Mouse (Mus musculus): ENCODE measurements around the gene Pml.
"Not testable (repeated sequence)": the region's sequence is repeated elsewhere in the genome, so short reads cannot be mapped to it uniquely, and the experiment has no call there.

Gene Pml

DNA sequence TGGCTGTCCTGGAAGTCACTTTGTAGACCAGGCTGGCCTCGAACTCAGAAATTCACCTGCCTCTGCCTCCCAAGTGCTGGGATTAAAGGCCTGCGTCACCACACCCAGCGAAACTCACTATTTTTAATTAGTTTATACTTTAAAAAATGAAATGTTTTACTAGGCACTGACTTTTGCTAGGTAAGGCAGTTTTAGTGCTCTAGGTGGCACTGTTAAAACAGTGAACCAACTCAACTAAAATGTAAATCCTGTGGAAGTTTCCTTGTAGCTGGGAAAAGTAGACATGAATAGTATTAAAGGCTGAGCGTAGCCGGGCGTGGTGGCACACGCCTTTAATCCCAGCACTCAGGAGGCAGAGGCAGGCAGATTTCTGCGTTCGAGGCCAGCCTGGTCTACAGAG, 22.0 kb upstream of the Pml start:
- not testable (repeated sequence) for DNase-seq (ENCODE audit: low spot score)

DNA sequence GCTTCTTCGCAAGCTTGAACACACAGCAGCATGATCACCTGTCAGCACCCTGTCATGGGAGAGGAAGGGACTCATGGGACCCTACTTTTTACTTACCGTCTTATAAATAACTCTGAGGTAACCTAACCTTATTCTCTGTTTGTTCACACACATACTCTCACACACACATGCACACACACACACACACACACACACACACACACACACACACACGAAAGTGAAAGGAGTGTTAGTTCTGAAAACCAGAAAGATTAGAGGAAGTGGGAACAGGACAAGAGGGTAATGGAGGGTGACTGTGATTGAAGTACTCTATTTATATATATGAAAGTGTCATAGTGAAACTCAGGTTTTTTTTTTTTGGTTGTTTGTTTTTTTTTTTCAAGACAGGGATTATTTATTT, 21.5 kb upstream of the Pml start:
- no peak for DNase-seq (ENCODE audit: low spot score)

DNA sequence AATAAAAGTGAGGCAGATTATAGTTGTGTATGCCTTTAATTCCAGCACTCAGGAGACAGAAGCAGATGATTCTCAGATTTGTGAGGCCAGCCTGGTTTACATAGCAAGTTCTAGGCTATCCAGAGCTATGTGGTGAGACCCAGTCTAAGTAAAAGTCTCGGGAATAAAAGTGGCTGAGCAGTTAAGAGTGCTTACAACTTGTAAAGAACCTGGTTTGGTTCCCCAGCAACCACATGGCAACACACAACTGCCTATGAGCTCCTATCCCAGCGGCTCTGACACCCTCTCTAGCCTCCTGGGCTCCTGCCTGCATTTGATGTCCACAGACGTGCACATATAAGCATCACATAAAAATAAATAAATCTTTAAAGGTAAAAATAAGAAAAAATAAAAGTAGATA, 20.5 kb upstream of the Pml start:
- DNase-seq (ENCODE audit: low spot score): no peak

DNA sequence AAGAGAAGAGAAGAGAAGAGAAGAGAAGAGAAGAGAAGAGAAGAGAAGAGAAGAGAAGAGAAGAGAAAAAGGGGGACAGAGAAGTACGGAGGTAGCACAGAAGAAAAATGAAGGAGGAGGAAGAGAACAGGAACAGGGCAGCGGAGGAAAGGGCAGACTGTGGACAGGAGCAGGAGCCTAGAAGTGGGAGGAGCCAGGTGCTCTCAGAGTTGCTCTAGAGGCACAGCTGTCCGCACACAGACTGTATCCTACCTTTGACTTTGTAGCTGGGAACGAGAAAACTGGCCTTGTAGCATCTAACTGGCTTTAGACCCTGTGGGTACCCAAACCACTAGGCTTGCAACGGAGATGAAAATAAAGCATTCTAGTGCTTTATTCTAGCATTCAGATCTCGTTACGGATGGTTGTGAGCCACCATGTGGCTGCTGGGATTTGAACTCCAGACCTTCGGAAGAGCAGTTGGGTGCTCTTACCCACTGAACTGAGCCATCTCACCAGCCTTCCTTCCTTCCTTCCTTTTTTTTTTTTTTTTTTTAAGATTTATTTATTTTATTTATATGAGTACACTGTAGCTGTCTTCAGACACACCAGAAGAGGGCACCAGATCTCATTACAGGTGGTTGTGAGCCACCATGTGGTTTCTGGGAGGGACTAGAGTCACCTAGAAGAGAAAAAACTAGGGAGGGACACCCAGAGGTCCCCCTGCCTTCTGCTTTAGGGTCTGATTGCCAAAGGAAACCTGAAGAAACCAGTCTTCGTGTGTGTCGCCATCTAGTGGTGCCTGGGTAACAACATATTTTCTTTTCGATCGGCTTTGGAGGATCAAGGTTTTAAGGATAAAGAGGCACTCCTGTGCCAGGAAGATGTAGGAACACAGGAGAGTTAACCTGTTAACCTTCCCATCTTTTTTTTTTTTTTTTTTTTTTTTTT, 19.1 kb upstream of the Pml start:
- peak; percentile 76 for DNase-seq (ENCODE audit: low spot score)

DNA sequence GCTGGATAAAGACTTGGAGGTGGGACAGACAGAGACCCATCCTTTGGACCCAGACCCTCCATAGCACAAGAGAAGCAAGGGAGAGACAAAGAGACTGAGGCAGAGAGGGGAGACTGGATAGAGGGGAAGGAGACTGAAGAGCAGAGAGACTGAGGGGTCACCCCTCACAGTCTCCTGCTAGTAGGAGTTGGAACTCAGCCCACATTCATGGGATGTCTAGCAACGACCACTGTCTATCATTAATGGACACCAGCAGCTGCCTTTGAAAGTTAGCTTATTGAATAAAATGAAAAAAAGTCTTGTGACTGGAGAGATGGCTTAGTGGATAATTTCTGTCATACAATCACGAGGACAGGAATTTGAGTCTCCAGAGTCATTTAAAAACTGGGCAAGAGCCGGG, 17.5 kb upstream of the Pml start:
- no peak for DNase-seq (ENCODE audit: low spot score)

DNA sequence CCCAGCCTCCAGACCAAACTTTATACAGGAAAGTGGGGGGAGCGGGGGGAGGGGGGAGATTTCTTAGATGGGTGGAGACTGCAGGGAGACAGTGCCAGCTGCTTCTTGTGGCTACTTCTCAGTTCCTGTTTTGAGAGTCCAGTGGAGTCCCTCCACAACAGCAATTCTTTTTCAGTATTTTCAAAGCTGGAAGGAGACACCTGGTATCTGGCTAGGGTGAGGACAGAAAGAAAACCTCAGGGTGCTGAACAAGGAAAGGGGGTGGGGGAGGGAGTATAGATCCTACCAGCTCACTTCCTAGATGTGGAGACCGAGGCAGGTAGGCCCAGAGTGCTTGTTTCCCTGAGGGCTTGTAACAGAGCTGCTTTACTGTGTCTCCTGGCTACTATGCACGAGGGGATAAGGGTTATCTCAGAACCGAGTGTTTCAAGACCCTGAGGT, 17.0 kb upstream of the Pml start:
- DNase-seq (ENCODE audit: low spot score): no peak

DNA sequence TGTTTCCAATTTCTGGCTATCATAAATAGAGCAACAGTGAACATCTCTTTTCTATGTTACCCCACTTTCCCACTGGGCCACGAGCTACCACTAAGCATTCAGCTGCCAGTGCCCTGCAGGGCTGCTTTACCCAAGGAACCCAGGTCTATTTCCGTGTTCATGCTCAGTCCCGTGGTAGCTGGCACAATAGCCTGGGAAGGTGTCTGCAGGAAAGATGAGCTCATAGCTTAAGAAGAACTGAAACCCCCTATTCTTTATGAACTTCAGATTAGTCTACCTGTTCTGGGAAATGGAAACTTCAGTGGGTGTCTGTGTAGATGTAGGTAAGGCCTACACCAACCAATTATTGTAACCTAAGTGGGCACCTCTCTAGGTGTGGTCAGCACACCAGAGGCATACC, 15.8 kb upstream of the Pml start:
- no peak for DNase-seq (ENCODE audit: low spot score)

DNA sequence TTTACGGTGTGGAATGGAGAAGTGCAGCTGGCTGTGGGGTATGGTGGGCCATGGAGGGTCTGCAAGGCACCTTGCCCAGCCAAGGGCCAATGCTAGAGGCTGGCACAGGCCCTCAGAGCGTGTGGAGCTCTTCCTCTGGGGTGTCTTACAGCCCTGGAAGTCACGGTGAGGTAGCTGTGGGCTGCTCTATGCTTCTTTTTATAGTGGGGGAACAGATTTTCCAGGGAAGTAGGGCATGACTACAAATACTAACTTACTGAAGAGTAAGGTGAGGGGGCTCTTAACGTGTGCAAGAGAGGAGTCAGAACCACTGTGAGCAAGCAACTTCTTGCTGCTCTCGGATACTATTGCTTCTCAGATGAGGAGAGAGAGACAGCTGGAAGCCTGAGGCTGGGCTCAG, 12.9 kb upstream of the Pml start:
- DNase-seq (ENCODE audit: low spot score): no peak

DNA sequence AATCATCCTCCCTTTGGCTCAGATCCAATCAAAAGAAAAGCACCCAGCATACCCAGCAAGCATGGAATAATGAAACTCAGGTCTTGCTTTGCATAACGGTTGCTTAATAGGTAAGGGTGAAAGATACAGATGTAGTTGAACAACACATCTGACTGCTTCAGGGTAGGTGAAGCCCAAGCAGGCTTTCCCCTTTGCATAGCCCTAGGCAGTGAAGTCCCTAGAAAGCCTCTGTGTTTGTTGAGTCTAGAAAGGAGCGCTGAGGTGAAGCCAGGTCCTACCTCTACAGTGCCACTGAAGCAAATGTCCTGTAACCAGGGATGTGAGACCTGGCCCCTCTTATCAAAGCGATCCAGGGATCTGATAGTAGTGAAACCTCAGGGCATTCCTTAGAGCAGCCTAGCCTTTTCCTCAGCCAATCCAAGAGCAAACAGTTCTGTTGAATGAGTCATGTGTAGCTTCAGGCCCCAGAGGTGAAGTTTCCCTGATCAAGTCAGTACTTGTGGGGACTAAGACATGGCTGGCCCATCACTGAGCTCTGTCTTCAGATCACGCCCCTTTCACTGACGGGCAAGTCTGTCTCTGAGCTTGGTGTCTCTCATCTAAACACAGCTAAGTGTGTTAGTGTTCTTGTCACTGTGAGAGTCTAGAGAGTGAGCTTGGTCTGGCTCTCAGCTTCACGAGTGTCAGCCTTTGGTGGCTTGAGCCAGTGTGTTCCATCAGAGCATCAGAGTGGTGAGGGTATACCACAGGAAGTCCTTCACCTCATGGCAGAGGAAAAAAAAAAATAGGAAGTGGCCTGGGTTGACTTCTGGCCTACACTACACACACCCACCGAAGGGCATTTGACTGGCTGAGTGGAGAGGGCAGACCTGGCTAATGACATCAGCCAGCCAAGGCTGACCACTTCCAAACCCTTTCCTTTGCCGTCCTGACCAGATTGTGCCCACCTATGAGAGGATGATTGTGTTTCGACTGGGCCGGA, 6.4 kb upstream of the Pml start:
- DNase-seq (ENCODE audit: low spot score): no peak

DNA sequence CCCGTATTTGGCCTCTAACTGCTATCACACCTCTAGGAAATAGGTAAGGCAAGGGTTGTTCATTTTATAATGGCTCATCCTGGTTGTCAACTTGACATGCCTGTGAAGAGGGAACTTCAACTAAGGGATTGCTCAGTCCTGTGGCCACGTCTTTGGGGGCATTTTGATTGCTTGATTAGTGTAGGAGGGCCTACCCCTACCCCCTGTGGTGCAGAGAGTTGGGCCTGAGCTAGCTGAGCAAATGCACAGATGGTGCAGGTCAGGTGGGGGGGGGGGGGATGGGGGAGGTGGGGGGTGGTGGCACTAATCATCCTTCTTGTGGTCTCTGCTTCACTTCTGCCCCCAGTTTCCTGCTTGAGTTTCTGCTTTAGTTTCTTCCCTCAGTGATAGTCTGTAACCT, 5.5 kb upstream of the Pml start:
- no peak for DNase-seq (ENCODE audit: low spot score)

DNA sequence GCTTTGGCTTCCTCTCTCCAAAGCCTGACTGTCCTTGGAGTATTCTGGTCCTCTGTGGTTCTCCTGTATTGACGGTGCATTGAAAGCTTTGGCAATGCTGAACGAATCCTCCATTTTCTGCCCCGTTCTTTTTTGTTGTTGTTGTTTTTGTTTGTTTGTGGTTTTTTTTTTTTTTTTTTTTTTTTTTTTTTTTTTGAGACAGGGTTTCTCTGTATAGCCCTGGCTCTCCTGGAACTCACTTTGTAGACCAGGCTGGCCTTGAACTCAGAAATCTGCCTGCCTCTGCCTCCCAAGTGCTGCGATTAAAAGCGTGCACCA, 4.2 kb upstream of the Pml start:
- not testable (repeated sequence) for DNase-seq (ENCODE audit: low spot score)

DNA sequence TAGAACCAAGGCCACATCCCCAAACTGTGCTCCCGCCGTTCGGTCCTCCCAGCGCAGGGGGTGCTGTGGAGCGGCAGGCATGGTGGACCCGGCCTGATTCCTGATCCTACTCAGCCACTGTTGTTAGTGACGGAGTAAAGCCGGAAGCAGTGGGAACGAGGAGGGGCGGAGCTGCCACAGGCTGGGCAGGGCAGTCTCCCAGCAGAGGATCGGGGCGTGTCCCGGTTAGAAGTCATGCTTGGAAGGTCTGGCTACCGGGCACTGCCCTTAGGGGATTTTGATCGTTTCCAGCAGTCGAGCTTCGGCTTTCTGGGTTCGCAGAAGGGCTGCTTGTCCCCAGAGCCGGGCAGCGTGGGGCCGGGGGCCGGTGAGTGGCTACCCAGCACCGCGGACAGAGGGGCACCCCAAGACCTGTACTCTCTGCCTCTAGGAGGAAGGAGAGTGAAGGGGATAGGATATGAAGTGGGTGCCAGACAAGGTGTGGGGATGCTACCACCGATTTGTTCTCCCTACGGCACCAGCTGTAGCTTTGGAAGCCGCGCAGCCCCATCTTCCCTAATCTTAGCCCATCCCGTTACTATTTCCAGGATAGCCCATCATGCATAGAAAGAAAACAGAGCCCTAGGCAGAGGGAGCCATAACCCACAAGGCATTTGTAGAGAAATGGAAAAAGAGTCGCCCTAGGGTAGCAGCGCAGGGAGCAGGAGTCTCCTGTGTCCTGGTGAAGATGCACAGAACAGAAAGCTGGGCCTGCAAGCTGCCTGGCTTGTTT, 3.6 kb upstream of the Pml start, which contains the start of gene Stoml1:
TSS of gene Stoml1 (plus strand) at position 132 of the 772 bp plus-strand sequence.
- peak; percentile 94 for DNase-seq (ENCODE audit: low spot score)

DNA sequence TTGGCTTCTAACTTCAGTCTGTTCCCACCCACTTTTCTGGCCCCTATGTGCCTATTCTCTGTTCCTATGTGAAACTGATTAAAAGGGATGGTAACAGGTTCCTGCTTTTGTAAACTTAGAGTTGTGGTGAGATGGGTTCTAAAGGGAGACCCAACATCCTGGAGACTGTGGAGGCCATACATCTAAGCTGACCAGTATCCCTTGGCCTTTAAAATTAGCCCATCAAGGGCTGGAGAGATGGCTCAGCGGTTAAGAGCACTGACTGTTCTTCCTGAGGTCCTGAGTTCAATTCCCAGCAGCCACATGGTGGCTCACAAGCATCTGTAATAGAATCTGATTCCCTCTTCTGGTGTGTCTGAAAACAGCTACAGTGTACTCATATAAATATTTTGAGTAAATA, 1.1 kb upstream of the Pml start:
- DNase-seq (ENCODE audit: low spot score): not testable (repeated sequence)

DNA sequence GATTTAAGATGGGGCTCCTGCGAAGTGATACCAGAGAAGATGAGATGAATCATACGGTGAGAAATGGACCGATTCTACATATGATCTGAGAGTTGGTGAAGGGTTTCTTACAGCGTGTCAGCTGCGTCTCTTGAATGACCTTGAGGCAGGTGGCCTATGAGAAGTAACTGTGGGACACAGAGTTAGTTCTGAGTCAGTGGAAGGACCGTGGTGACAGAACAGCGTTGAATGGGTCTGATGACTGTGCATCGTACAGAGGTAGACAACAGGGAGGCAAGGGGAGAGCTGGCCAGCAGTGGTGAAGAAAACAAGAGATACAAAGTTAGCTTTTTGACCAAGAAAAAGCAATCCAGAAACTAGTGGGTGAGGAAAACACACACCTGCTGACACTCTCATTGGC, 736 bp upstream of the Pml start:
- no peak for DNase-seq (ENCODE audit: low spot score)

DNA sequence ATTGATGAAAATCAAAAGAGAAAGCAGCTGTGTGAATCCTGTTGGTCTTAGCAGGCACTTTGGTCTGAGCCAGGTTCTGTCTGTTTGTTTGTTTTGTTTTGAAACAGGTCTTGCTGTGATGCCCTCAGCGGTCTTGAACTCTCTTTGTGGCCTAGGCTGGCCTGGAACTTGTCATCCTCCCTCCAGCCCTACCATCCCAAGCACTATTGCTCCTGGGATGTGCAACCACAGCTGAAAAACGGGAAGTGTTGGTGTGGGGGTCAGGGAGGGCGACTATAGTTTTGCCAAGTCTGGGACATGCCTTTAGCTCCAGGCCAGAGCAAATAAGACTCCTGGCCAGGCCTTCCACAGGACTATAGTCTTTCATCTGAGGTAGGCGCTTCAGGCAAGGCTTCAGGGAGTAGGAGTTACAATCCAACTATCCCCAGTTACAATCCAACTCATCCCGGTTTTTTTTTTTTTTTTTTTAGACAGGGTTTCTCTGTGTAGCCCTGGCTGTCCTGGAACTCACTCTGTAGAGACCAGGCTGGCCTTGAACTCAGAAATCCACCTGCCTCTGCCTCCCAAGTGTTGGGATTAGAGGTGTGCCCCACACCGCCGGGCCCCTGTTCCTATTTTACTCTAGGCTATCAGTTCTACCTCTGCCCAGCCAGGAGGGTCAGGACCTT, 706 bp downstream of the Pml start:
- DNase-seq (ENCODE audit: low spot score): no peak

DNA sequence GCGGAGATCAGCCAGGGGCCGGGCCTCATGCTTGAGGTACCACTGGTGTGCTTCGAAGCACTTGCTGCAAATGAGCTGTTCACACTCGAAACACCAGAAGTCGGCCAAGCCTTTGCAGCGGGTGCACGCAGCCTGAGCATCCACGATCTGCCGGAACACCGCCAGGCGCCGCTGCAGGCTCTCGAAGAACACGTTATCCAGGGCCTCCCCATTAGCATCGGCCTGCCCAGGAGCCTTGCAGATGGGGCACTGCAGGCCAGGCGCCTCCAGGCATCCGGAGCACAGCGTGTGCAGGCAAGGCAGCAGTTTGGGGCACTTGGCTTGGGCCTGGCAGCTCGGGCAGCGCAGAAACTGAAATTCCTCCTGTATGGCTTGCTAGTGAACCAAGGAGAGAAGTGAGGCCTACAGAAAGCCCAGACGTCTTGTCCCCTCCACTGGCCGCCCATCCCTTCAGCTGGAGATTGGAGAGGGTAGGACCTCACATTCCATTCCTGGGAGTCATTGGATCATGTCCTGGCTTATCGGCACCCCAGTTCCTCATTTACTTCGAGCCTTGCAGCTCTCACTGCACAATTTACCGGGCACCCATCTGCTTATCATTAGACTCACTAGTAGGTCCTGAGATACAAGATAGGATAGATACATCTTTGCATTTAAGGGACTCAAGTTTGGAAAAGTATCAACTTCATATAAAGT, 2.4 kb downstream of the Pml start:
- DNase-seq (ENCODE audit: low spot score): peak; percentile 91

DNA sequence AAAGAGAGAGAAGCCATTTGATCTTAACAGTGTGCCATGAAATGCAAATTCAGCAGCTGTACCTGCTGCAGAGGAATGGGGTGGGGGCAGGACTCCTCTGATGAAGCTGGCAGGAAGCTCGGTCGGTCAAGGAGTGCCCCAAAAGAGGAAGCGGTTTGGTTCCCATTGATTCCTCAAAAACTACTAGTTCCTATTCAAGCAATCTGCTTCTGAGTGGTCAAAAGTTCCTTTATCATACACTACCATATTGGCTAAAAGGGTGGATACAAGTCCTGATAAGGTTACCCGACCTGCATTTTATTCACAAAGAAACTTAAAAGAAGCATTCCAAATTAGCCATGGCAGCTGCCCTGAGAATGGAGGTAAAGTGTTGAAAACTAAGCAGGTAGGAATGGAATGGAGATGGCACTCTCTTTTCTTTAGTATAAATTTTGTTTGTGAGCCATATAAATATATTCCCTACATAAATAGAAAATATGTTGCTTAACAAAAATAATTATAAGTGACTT, 3.4 kb downstream of the Pml start:
- DNase-seq (ENCODE audit: low spot score): no peak

DNA sequence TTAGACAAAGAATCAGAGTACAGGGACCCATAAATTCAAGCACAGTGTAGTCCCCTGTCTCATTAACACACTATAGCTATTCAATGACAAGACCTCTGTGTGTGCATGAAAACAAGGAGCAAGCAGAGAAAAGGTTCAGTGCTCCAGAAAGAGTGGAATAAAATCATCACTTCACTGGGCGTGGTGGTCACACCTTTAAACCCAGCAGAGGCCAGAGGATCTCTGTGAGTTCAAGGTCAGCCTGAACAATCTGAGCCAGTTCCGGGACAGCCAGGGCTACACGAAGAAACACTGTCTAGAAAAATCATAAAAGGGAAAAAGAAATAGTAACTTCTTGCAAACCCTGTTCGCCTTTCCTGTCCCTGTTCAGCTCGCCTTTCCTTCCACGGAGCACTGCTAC, 5.9 kb downstream of the Pml start:
- DNase-seq (ENCODE audit: low spot score): no peak

DNA sequence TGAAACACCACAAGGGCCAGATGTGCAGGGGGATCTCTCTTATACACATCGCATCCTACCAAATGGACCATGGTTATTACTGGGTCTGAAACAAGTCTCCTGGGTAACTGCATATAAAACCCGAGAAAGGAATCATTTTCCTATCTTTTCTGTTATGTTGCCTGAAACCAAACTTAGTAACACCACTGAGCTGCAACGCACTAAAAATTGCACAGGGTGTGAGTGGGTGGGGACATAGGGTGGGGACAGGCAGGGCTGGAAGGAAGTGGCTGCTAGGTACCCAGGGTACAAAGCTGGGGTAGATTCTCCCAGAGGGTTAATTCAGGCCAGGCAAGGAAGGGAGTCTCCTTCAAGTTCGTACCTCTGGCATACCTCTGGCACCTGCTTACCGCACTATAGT, 6.9 kb downstream of the Pml start:
- DNase-seq (ENCODE audit: low spot score): no peak

DNA sequence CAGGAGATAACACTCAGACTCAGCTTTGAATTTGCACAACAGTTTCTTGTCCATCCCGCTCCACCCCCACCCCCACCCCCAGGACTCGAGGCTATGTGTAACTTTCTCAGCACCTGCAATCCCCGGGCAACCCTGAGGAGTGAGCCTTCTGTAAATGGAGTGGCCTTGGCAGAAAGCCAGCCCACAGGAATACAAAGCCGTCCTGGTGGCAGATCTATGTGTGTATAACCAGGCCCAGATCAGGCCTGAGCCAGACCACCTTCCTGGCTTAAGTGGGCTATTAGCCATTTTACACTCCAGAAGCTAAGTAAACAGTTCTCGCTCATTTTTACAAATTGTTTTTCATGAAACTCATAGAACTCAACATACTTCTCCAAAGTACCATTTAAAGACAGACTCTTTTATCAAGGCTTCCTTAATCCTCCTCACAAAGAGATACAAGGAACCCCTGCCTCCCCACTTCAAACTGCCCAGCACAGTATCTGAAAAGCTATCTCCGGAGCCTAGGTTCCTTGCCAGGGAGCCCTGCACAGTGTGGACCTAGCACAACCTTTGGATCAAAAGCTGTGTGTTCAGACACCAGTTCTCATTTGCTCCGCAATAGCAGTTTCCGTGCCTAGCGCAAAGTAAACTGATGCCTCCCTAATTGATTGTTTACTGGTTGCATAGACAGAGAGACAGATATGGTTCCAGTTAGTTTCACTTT, 7.7 kb downstream of the Pml start:
- DNase-seq (ENCODE audit: low spot score): peak; percentile 68

Measured in testis, postnatal 10 days (tissue).